Mouse (Mus musculus): Measurements from ENCODE around the gene Naa80. TPM values are rescaled to one million over a fixed set of nuclear protein-coding genes. Genes with fewer than 3 reads are reported as not detected.

Gene Naa80
- total and polyA plus RNA-seq, 2 experiments from 2014 or later = 19.4 to 32.8 TPM

DNA sequence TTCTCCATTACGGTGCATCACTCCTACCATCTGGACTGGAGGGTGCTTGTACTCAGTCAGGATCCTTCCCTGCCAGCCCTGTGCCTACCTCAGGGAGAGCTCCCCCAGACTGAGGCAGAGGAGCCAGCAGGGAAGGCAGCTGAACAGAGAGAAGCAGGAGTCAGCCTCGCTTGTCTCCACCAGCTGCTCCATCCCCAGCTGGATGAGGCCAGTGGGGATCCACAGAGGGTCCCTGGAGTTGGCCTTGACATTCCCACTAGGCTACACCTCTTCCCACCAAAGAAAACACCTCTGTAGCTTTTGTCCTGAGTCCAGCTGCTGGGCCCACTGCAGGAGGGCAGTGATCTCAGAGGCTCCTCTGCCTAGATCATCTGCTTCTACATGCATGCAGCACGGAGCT, 46.3 kb downstream of the Naa80 start:
- no peak overlapping the region for H3K9ac ChIP-seq (replicated peaks; ENCODE audit: low read length)
- no peaks in the 10 kb centered on the region for H3K27me3 ChIP-seq (ENCODE audit: insufficient read depth, low read length)
- TF ChIP-seq CTCF (IDR thresholded peaks at IDR 0.05; ENCODE audit: low read depth) = no peak
- 67% methylated on average over 3 of the region's 3 CpGs for WGBS
- H3K4me3 ChIP-seq (ENCODE audit: low read length) = no peak overlapping the region
- no peak for DNase-seq (ENCODE audit: low spot score)
- H3K9me3 ChIP-seq (ENCODE audit: low read length) = no peaks in the 10 kb centered on the region
- ATAC-seq = no peak
- 0 out of 2 replicates have a peak, but pooled peaks cover 4% of the 10 kb centered on the region for H3K36me3 ChIP-seq (ENCODE audit: insufficient read depth, low read length)
- H3K4me1 ChIP-seq (ENCODE audit: insufficient read depth, low read length) = peaks cover 33% of the 10 kb centered on the region
- H3K27ac ChIP-seq = peak overlapping the region; percentile 93; the same call in 1 of the 2 replicates
- H3K4me2 ChIP-seq (ENCODE audit: low read depth, low read length) = no peak overlapping the region

DNA sequence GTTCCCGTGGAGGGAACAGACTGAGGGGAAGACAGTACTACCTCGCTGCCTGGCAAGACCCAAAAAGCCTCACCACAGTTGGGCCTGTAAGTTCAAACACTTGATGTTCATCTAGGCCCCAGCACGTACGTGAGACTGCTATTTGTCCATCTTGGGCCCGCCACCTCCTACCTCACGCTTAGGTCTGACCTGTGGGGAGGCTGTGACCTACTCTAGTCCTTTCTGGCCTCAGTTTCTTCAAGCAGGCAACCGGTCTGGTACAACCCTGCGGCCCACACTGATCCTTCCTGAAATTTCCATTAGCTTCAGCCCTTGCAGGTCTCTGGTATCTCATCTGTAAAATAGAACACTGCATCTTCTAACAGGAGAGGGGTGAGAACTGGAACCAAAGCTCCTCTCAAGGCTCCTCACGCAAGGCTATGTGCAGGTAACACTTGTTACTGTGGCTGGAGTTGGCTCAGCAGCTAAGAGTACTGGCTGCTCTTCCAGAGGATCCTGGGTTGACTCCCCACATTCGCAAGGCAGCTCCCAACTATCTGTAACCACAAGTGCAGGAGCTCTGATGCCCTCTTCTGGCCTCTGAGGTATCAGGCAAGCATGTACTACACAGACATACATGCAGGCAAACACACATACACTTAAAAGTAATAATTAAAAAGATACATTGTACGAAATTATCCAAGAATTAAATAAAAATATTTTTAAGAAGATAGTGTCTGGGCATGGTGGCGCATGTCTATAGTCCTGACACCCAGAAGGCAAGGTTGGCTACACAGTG, 46.9 kb downstream of the Naa80 start:
- Histone ChIP-seq H3K27me3 (ENCODE audit: insufficient read depth, low read length) (no peaks in the 10 kb centered on the region), H3K9me3 (ENCODE audit: low read length) (no peaks in the 10 kb centered on the region), H3K27ac (peak overlapping the region; percentile 93; the same call in 1 of the 2 replicates), H3K4me2 (ENCODE audit: low read depth, low read length) (peak overlapping the region; percentile 33; the same call in 1 of the 2 replicates), H3K4me3 (ENCODE audit: low read length) (no peak overlapping the region), H3K36me3 (ENCODE audit: insufficient read depth, low read length) (0 out of 2 replicates have a peak, but pooled peaks cover 4% of the 10 kb centered on the region), H3K4me1 (ENCODE audit: insufficient read depth, low read length) (peaks cover 38% of the 10 kb centered on the region), H3K9ac (replicated peaks; ENCODE audit: low read length) (no peak overlapping the region)
- WGBS = 83% methylated on average over 12 of the region's 12 CpGs
- ATAC-seq = no peak
- peak; percentile 58 for TF ChIP-seq CTCF (IDR thresholded peaks at IDR 0.05; ENCODE audit: low read depth)
- DNase-seq (ENCODE audit: low spot score) = no peak

DNA sequence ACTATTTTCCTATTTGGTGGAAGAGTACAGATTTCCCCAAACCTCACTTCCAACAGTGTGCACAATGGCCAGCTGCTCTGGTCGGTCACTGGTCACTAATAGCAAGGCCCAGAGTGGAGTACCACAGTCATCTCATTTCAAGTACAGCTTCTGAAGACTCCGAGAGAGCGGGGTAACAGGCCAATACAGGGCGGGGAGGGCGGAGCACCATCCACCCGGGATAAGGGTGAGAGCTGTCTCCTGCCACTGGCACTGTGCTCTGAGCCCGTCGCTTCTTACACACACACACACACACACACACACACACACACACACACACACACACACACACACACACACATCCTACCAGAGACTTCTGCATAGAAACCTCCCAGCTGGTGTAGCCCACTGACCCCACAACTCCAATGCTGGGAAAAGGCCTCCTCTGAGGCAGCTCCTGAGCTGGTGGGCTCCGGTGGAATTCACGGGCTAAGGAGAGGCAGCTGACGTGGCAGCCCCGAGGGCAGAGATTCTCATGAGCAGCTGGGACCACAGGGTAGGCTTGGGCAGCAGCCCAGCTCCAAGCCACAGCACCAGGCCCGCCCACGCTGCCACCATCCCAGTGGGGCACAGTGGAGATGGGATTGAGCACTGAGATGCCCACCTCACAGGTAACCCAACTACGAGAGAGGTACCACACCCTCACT, 47.6 kb downstream of the Naa80 start:
- H3K9me3 ChIP-seq (ENCODE audit: low read length) = no peaks in the 10 kb centered on the region
- H3K9ac ChIP-seq (replicated peaks; ENCODE audit: low read length) = peak overlapping the region; percentile 6; the same call in 1 of the 2 replicates
- DNase-seq (ENCODE audit: low spot score) (peak; percentile 72), ATAC-seq (peak; percentile 54)
- peak overlapping the region; percentile 93 for H3K27ac ChIP-seq
- TF ChIP-seq CTCF (IDR thresholded peaks at IDR 0.05; ENCODE audit: low read depth) = no peak
- H3K27me3 ChIP-seq (ENCODE audit: insufficient read depth, low read length) = no peaks in the 10 kb centered on the region
- H3K4me2 ChIP-seq (ENCODE audit: low read depth, low read length) = peak overlapping the region; percentile 33
- 0 out of 2 replicates have a peak, but pooled peaks cover 4% of the 10 kb centered on the region for H3K36me3 ChIP-seq (ENCODE audit: insufficient read depth, low read length)
- peaks cover 44% of the 10 kb centered on the region for H3K4me1 ChIP-seq (ENCODE audit: insufficient read depth, low read length)
- 26% methylated on average over 15 of the region's 15 CpGs for WGBS
- H3K4me3 ChIP-seq (ENCODE audit: low read length) = no peak overlapping the region

DNA sequence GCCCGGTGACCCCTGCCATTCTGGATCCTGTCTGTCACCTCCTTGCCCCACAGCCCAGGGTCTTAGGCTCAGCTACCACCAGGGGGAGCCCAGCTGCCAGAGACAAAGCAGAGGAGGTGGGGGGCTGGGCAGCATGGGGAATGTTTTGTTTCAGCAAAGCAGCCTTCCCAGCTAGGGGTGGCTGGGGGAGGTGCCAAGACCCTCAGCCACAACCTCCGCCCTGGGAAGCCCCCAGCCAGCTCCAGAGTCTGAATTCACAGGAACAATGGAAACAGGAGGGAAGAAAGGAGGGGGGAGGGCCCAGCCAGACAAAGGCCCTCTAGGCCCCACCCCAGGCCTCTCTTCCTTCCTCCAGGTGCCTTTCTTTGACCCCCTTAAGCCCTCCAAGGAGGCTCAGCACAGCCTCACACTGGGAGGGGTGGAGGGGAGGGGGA, 48.2 kb downstream of the Naa80 start:
- no peak overlapping the region for H3K4me3 ChIP-seq (ENCODE audit: low read length)
- peak; percentile 73 for ATAC-seq
- 0% methylated on average over 2 of the region's 2 CpGs for WGBS

DNA sequence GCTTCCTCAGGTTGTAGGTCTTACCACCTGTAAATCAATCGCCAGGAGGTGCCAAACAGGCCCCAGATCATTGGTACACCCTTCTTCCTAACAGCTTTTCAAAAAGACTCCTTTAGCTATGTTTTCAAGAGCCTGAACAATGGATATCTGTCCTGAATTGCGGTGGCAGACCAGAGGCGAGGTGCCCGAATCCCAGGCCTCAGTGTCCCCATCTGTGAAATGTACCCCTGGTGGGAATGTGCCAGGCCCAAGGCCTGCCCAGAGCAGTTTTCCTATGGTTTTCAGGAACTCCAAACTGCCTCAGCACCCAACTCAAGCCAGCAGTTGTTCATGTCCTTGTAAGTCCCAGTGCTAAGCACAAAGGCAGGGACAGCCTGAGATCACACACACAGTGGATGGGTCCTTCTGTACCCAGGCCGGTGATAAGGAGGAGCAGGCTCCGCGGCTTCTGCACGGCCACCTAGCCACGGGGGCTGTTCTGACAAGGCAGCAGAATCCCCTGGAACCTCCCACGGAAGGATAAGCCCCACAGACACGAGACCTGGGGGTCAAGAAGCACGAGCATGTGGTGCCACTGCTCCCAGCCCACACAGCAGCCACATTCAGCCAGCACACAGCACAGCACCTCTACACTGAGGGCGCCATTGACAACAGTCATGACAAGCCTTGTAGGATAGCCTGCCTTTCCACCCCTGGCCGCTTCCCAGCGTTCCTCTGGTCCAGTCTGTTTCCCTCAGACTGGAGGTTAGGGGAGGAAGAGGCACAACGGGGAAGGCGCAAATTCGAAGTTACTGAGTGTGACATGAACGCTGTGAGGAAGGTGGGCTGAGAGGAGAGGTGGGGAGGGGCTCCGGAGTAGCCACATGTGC, 48.9 kb downstream of the Naa80 start:
- H3K36me3 ChIP-seq (ENCODE audit: insufficient read depth, low read length) = 0 out of 2 replicates have a peak, but pooled peaks cover 4% of the 10 kb centered on the region
- H3K9ac ChIP-seq (replicated peaks; ENCODE audit: low read length) = peak overlapping the region; percentile 6
- H3K27me3 ChIP-seq (ENCODE audit: insufficient read depth, low read length) = no peaks in the 10 kb centered on the region
- 11% methylated on average over 20 of the region's 20 CpGs for WGBS
- peak overlapping the region; percentile 93 for H3K27ac ChIP-seq
- H3K9me3 ChIP-seq (ENCODE audit: low read length) = no peaks in the 10 kb centered on the region
- DNase-seq (ENCODE audit: low spot score) = no peak
- H3K4me2 ChIP-seq (ENCODE audit: low read depth, low read length) = peak overlapping the region; percentile 33; the same call in 1 of the 2 replicates
- peaks cover 57% of the 10 kb centered on the region for H3K4me1 ChIP-seq (ENCODE audit: insufficient read depth, low read length)
- no peak overlapping the region for H3K4me3 ChIP-seq (ENCODE audit: low read length)
- no peak for TF ChIP-seq CTCF (IDR thresholded peaks at IDR 0.05; ENCODE audit: low read depth)
- no peak for ATAC-seq

More for the DNA sequence above, 48.2 kb downstream of the Naa80 start:
- Histone ChIP-seq H3K27ac (peak overlapping the region; percentile 93), H3K36me3 (ENCODE audit: insufficient read depth, low read length) (0 out of 2 replicates have a peak, but pooled peaks cover 4% of the 10 kb centered on the region), H3K27me3 (ENCODE audit: insufficient read depth, low read length) (no peaks in the 10 kb centered on the region), H3K9ac (replicated peaks; ENCODE audit: low read length) (peak overlapping the region; percentile 6), H3K4me1 (ENCODE audit: insufficient read depth, low read length) (peaks cover 49% of the 10 kb centered on the region), H3K9me3 (ENCODE audit: low read length) (no peaks in the 10 kb centered on the region), H3K4me2 (ENCODE audit: low read depth, low read length) (peak overlapping the region; percentile 33)
- TF ChIP-seq CTCF (IDR thresholded peaks at IDR 0.05; ENCODE audit: low read depth) = peak; percentile 97
- DNase-seq (ENCODE audit: low spot score) = peak; percentile 94
